Mouse (Mus musculus) midbrain, embryonic 16.5 days (tissue): ENCODE results near the gene Fasn. TPM values are rescaled to one million over a fixed set of nuclear protein-coding genes. Genes with fewer than 3 reads are reported as not detected.
"Not testable (repeated sequence)": the region's sequence is repeated elsewhere in the genome, so short reads cannot be mapped to it uniquely, and the experiment has no call there.

Experiments
- ATAC-seq: fragments of 200-750 bp; cut with Nextera tagmentation; 2 replicates; pipeline ENCODE4 v1.8.0; 2017; ENCODE audit warnings: moderate TSS enrichment
- H3K27ac ChIP-seq: fragments of 300-500 bp; sonication (generic); 2 replicates; pipeline ENCODE4 v1.5.1; 2014; ENCODE audit warnings: mild to moderate bottlenecking, low read length, mixed read lengths
- H3K27me3 ChIP-seq: fragments of 300-500 bp; sonication (generic); 2 replicates; pipeline ENCODE4 v1.6.1; 2014; ENCODE audit warnings: low read depth, low read length, mixed read lengths; ENCODE audit not compliant: control insufficient read depth, insufficient read depth
- H3K36me3 ChIP-seq: fragments of 300-500 bp; sonication (generic); 2 replicates; pipeline ENCODE4 v1.6.1; 2014; ENCODE audit warnings: mild to moderate bottlenecking, low read length, moderate library complexity, mixed read lengths; ENCODE audit not compliant: control insufficient read depth, insufficient read depth
- H3K4me1 ChIP-seq: fragments of 300-500 bp; sonication (generic); 2 replicates; pipeline ENCODE4 v1.6.1; 2014; ENCODE audit warnings: mild to moderate bottlenecking, low read length, mixed read lengths; ENCODE audit not compliant: control insufficient read depth, insufficient read depth
- H3K4me2 ChIP-seq: fragments of 300-500 bp; sonication (generic); 2 replicates; pipeline ENCODE4 v1.6.1; 2014; ENCODE audit warnings: mild to moderate bottlenecking, low read length, mixed read lengths
- H3K4me3 ChIP-seq: fragments of 300-500 bp; sonication (generic); 2 replicates; pipeline ENCODE4 v1.5.1; 2014; ENCODE audit warnings: low read depth, mild to moderate bottlenecking, low read length, moderate library complexity, mixed read lengths
- H3K9ac ChIP-seq: fragments of 300-500 bp; sonication (generic); 2 replicates; pipeline ENCODE4 v1.6.1; 2014; ENCODE audit warnings: low read depth, low read length, mixed read lengths
- H3K9me3 ChIP-seq: fragments of 300-500 bp; sonication (generic); replicated peaks from 2 replicates; pipeline ENCODE4 v1.6.1; 2014; ENCODE audit warnings: mild to moderate bottlenecking, low read length, mixed read lengths; ENCODE audit not compliant: control insufficient read depth, poor library complexity, severe bottlenecking
- WGBS: fragments of 180-500 bp; shearing (Covaris S2); extraction: QIAGEN DNeasy Blood & Tissue Kit; methylation state at CpG from one replicate; pipeline ENCODE4 v1.1.7; 2014; 5-methylcytosine and 5-hydroxymethylcytosine counted together
- polyA plus RNA-seq: library from polyadenylated mRNA; unstranded; fragments of >200 nt; fragmentation: Nextera tagmentation; extraction: Ambion mirVana; gene quantifications from 2 replicates; pipeline ENCODE4 v1.2.1, GENCODE M21; 2015

Gene Fasn
- polyA plus RNA-seq: 102 and 108 TPM in 2 replicates

- peak; percentile 92 for ATAC-seq
- H3K9ac ChIP-seq: peak within 1 kb of the TSS; percentile 98
- H3K4me1 ChIP-seq: peaks cover 34% of the 10 kb centered on the region
- no peaks in the 10 kb centered on the region for H3K9me3 ChIP-seq
- peaks cover 16% of the 10 kb centered on the region for H3K36me3 ChIP-seq
- under 1% methylated on average over 104 of the region's 109 CpGs for WGBS
- peak within 1 kb of the TSS; percentile 91 for H3K4me3 ChIP-seq
- H3K27ac ChIP-seq: peak within 1 kb of the TSS; percentile 100
- H3K27me3 ChIP-seq: no peaks in the 10 kb centered on the region
- H3K4me2 ChIP-seq: peak within 1 kb of the TSS; percentile 100
Observed at GRCm38 (mm10) chr11:120823956-120824786, at the start of gene Fasn. TSS of gene Fasn (minus strand) at chr11:120824547.

GRCm38 (mm10) chr11:120873206-120873605 is 48.9 kb upstream of the Fasn start:
- WGBS: 88% methylated on average over 6 of the region's 6 CpGs

GRCm38 (mm10) chr11:120871521-120871920 is 47.2 kb upstream of the Fasn start:
- H3K27ac ChIP-seq: no peak overlapping the region
- H3K9ac ChIP-seq: no peak overlapping the region
- H3K4me3 ChIP-seq: no peak overlapping the region
- no peaks in the 10 kb centered on the region for H3K36me3 ChIP-seq
- H3K9me3 ChIP-seq: no peaks in the 10 kb centered on the region
- no peak for ATAC-seq
- no peaks in the 10 kb centered on the region for H3K4me1 ChIP-seq
- 97% methylated on average over 9 of the region's 9 CpGs for WGBS
- no peak overlapping the region for H3K4me2 ChIP-seq
- H3K27me3 ChIP-seq: no peaks in the 10 kb centered on the region

More at GRCm38 (mm10) chr11:120873206-120873605, 48.9 kb upstream of the Fasn start:
- no peaks in the 10 kb centered on the region; the same call in 1 of the 2 replicates for H3K36me3 ChIP-seq
- H3K9ac ChIP-seq: no peak overlapping the region
- no peaks in the 10 kb centered on the region for H3K4me1 ChIP-seq
- no peaks in the 10 kb centered on the region for H3K27me3 ChIP-seq
- no peak overlapping the region for H3K4me2 ChIP-seq
- ATAC-seq: no peak
- no peaks in the 10 kb centered on the region for H3K9me3 ChIP-seq
- H3K4me3 ChIP-seq: no peak overlapping the region
- H3K27ac ChIP-seq: no peak overlapping the region

GRCm38 (mm10) chr11:120865816-120866215 is 41.5 kb upstream of the Fasn start:
- Histone ChIP-seq H3K9ac (no peak overlapping the region), H3K4me2 (no peak overlapping the region), H3K36me3 (0 out of 2 replicates have a peak, but pooled peaks cover 2% of the 10 kb centered on the region), H3K4me1 (no peaks in the 10 kb centered on the region), H3K27ac (no peak overlapping the region), H3K27me3 (no peaks in the 10 kb centered on the region), H3K9me3 (no peaks in the 10 kb centered on the region), H3K4me3 (no peak overlapping the region)
- ATAC-seq: no peak
- WGBS: 93% methylated on average over 1 of the region's 1 CpGs

- WGBS: 83% methylated on average over 10 of the region's 10 CpGs
Observed at GRCm38 (mm10) chr11:120862819-120863218, 38.5 kb upstream of the Fasn start.

GRCm38 (mm10) chr11:120855938-120856337 is 31.6 kb upstream of the Fasn start:
- H3K36me3 ChIP-seq: peaks cover 13% of the 10 kb centered on the region
- not testable (repeated sequence) for H3K4me1 ChIP-seq, ATAC-seq, H3K27ac ChIP-seq, H3K9me3 ChIP-seq, H3K27me3 ChIP-seq, H3K4me2 ChIP-seq, H3K9ac ChIP-seq, H3K4me3 ChIP-seq
- WGBS: 97% methylated on average over 3 of the region's 3 CpGs

More at GRCm38 (mm10) chr11:120862819-120863218, 38.5 kb upstream of the Fasn start:
- Histone ChIP-seq H3K4me1 (no peaks in the 10 kb centered on the region), H3K36me3 (peaks cover 8% of the 10 kb centered on the region; the same call in 1 of the 2 replicates), H3K9ac (no peak overlapping the region), H3K27me3 (no peaks in the 10 kb centered on the region), H3K27ac (no peak overlapping the region), H3K4me2 (no peak overlapping the region), H3K9me3 (no peaks in the 10 kb centered on the region), H3K4me3 (no peak overlapping the region)
- no peak for ATAC-seq

- 72% methylated on average over 4 of the region's 4 CpGs for WGBS
- ATAC-seq: no peak
- H3K9me3 ChIP-seq: no peaks in the 10 kb centered on the region
- H3K4me1 ChIP-seq: no peaks in the 10 kb centered on the region
- H3K27ac ChIP-seq: no peak overlapping the region
- no peak overlapping the region for H3K9ac ChIP-seq
- H3K36me3 ChIP-seq: peaks cover 9% of the 10 kb centered on the region; the same call in 1 of the 2 replicates
- no peak overlapping the region for H3K4me2 ChIP-seq
- H3K27me3 ChIP-seq: no peaks in the 10 kb centered on the region
- H3K4me3 ChIP-seq: no peak overlapping the region
Observed at GRCm38 (mm10) chr11:120853788-120854187, 29.4 kb upstream of the Fasn start.

- no peak for ATAC-seq
- no peaks in the 10 kb centered on the region for H3K27me3 ChIP-seq
- peaks cover 9% of the 10 kb centered on the region; the same call in 1 of the 2 replicates for H3K36me3 ChIP-seq
- H3K4me2 ChIP-seq: no peak overlapping the region
- 97% methylated on average over 4 of the region's 4 CpGs for WGBS
- H3K4me1 ChIP-seq: no peaks in the 10 kb centered on the region
- no peak overlapping the region for H3K9ac ChIP-seq
- no peaks in the 10 kb centered on the region for H3K9me3 ChIP-seq
- H3K4me3 ChIP-seq: no peak overlapping the region
- H3K27ac ChIP-seq: no peak overlapping the region
Observed at GRCm38 (mm10) chr11:120853158-120853557, 28.8 kb upstream of the Fasn start.
